Mouse (Mus musculus): ENCODE measurements at regions not wholly inside any gene's neighbourhood (a gene's known extent, or its start where the extent isn't known, plus 50 kb on each side); places are given as distances from the start of the nearest gene placed in this dataset.

- TF ChIP-seq ZC3H11A (IDR thresholded peaks at IDR 0.05; ENCODE audit: borderline replicate concordance, low read depth, low read length) = no peak
- no peak for TF ChIP-seq CHD2 (IDR thresholded peaks at IDR 0.05; ENCODE audit: low read depth, low read length)
Observed at GRCm38 (mm10) chr2:128365004-128365403, 226.0 kb upstream of the Spdye4c start.
